Mouse (Mus musculus) liver, embryonic 14.5 days (tissue): Measurements from ENCODE around the gene Gpr89.
A peak's percentile ranks its signal among the peaks of the same experiment; 100 is the strongest.

Experiments
- CTCF ChIP-seq: IDR thresholded peaks from 2 replicates; pipeline ENCODE4 v1.5.1; 2016; ENCODE audit warnings: antibody characterized with exemption, low read depth, control low read depth
- EP300 ChIP-seq: IDR thresholded peaks from 2 replicates; pipeline ENCODE4 v1.6.1; 2016; ENCODE audit warnings: antibody characterized with exemption, low read depth

GRCm38 (mm10) chr3:96902336-96902999 lies 2.7 kb downstream of the Gpr89 start:
- no peak for TF ChIP-seq CTCF
- TF ChIP-seq EP300: peak; percentile 35; the same call in 1 of the 2 replicates
